Mouse (Mus musculus) brain, embryonic 18.5 days (tissue): Measurements from ENCODE around the gene Rpl18.

Experiments used
- DNase-seq: peaks from one replicate; pipeline ENCODE4 v3.0.0-alpha.2; 2012; ENCODE audit warnings: low read depth, low spot score

The Rpl18 gene

GRCm38 (mm10) chr7:45700301-45701015, 14.8 kb upstream of the Rpl18 start:
- no peak for DNase-seq

DNA sequence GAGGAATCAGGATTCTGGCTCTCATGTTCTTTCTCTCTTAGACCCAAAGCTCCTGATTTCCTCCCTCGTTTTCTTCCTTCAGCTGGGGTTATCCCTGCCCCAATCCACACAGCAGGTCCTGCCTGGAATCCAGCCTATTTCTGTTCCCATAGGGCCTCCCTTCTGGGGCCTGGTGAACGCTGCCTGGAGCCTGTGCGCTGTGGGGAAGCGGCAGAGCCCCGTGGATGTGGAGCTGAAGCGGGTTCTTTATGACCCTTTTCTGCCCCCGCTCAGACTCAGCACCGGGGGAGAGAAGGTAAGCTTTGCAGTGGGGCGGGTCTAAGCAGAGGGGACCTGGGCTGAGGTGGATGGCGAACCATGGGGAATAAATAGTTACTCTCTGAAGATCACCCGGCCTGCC, 14.2 kb upstream of the Rpl18 start:
- DNase-seq = no peak

- no peak for DNase-seq
Measured at GRCm38 (mm10) chr7:45701607-45702006, 13.7 kb upstream of the Rpl18 start.

GRCm38 (mm10) chr7:45702316-45702715, 12.9 kb upstream of the Rpl18 start:
- DNase-seq = no peak

DNA sequence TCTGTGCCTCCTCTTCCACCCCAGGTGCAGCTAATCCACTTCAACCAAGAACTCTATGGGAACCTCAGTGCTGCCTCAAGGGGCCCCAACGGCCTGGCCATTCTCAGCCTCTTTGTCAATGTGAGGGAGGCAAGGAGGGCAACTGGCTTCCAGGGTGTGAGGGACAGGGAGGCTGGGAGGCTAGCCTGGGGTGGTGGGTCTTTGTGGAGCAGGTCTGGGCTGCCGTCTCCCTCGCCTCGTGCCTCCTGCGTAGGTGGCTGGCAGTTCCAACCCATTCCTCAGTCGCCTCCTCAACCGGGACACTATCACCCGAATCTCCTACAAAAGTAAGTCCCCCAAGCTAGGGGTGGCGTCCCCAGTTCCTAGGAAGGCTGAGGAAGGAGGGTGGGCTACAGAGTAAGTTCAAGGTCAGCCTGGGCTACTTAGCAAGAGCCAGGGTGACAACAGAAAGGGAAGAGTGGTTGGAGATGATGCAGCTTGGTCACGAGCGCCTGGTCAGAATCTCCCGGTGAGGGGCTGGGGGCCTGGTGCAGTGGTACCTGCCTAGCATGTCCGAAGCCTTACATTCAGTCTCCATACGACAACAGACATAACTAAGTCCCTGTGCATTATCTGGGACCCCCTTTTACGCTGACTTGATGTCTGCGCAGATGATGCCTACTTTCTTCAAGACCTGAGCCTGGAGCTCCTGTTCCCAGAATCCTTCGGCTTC, 12.3 kb upstream of the Rpl18 start:
- no peak for DNase-seq

- no peak for DNase-seq
Measured at GRCm38 (mm10) chr7:45703521-45704033, 11.7 kb upstream of the Rpl18 start.

DNA sequence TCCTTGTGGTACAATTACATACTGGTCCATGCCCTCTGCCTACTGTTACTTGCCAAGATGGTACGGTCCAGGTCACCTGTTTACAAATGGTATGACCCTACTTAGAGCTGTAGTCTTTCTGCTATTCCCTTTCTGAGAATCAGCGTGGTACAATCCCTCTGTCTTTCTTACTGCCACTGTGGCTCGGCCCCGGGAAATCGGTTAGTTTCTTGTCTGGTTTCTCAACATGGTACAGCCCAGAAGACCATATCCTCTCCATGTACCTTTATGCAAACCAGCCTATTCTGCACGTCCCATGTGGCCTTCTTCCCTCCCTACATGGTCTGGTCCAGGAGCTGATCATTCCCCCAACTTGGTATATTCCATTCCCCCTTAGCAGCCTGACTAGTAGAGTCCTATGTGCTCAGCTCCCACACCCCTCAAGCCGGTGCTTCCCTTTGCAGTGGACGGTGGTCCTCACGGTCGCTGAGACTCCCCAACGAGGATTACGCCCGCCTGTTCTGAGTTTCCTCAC, 11.2 kb upstream of the Rpl18 start:
- DNase-seq = peak; percentile 82

DNA sequence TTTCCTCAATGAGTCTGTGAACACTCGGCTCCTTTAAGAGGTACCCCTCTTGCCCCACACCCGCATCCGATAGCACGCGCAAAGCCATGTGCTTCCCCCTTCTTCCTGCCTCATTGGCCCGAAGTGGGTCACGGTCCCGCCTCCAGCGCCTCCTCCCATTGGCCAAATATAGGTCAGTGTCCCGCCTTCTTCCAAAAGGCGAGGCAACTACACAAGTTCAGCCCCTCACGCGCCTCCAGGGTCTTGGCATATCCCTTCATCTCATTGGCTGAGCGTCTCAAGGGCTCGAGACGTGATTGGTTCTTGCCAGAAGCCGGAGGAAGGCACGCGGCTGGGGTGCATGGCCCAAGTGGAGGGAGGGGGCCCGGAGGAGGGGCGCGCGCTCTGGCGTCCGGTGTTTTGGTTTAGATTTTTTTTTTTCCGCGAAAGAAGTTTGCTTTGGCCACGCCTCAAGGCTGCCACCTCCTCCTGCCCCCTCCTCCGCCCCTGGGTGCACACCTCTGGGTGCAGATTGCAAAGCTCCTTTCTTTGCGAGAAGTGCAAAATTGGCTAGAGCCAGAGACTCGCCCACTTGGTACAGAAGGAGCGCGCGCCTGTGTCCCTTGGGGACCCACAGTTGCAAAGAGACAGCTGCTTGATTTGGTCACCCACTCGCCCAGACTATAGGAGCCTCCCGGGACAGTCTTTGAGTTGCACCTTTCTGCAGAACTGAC, 10.4 kb upstream of the Rpl18 start, which contains the start of gene Dbp:
Gene Dbp (plus strand): TSS at position 359 of the 713 bp plus-strand sequence.
- DNase-seq = peak; percentile 99

GRCm38 (mm10) chr7:45705443-45705864, 9.8 kb upstream of the Rpl18 start:
- no peak for DNase-seq

GRCm38 (mm10) chr7:45705873-45706281, 9.4 kb upstream of the Rpl18 start:
- DNase-seq = no peak

GRCm38 (mm10) chr7:45706721-45707241, 8.5 kb upstream of the Rpl18 start:
- DNase-seq = no peak

- DNase-seq = no peak
Measured at GRCm38 (mm10) chr7:45707375-45707967, 7.8 kb upstream of the Rpl18 start.

DNA sequence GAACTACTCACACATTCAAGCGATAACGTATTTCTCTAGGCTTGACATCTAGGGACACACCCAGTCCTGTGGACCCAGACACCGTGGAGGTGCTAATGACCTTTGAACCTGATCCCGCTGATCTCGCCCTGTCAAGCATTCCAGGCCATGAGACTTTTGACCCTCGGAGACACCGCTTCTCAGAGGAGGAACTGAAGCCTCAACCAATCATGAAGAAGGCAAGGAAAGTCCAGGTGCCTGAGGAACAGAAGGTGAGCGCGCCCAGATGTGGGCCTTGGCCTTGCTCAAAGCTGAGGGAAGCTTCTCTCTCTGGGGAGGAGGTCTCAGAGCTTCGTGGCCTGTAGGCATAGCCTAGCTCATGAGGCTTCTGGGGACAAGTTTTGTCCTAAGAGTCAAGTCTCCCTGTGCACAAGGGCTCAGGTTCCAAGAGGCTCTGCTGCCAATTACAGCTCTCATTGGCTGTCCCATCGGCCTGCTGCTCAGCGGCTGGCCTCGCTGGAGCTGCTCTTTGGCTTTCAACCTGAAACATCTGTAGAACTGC, 7.0 kb upstream of the Rpl18 start:
- no peak for DNase-seq

DNA sequence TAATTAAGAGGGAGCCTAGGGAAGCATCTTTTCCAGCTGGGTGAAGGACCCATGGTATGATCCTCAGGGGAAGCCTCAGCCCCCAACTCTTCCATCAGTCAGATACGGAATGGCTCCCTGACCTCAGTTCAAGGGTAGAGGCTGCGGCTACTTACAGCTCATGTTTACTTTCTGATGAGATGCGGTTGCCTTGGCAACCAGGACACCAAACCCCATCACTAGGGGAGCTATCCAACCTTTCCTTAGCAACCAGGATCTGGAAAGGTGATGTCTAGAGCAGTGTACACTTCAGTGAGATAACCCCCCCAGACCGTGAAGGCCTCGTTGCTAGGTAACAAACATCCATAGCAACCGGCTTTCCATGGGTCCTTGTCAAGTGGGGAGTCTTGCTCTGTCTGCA, 6.2 kb upstream of the Rpl18 start:
- DNase-seq = no peak

GRCm38 (mm10) chr7:45709677-45710355, 5.4 kb upstream of the Rpl18 start:
- DNase-seq = no peak

DNA sequence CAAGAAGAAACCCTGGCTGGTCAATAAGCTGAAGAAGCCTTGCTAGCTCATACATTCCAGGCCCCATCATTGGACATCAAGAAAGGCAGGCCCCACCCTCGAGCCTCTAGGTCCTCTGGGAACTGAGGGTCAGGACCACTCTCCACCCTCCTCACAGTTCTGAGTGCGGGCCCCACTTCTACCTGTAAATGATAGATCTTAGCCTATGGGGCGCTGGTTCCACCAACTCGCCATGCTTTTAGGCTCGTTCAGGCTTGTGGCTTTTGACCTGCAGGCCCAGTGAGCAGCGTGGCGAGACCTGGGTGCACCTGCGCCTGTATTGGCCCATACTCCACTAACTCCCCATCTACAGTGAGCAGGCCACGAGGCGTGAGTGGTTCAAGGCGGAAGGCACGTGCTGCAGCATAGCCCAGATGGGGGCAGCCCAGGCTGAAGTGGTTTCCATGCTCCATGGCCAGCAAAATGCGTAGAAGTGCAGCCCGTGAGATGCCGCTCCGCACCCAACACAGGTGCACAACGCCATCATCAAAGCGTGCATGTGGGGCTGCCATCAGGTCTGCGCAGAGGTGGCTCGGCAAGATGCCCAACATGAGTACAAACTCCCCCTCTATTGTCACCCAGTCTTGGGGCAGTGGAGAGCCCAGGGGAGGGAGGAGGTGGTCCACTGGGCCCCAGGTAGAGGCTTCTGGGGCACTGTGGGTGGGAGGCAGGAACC, 4.6 kb upstream of the Rpl18 start:
- DNase-seq = no peak

GRCm38 (mm10) chr7:45711316-45712021, 3.8 kb upstream of the Rpl18 start:
- DNase-seq = no peak

GRCm38 (mm10) chr7:45712022-45712757, 3.1 kb upstream of the Rpl18 start:
- no peak for DNase-seq

DNA sequence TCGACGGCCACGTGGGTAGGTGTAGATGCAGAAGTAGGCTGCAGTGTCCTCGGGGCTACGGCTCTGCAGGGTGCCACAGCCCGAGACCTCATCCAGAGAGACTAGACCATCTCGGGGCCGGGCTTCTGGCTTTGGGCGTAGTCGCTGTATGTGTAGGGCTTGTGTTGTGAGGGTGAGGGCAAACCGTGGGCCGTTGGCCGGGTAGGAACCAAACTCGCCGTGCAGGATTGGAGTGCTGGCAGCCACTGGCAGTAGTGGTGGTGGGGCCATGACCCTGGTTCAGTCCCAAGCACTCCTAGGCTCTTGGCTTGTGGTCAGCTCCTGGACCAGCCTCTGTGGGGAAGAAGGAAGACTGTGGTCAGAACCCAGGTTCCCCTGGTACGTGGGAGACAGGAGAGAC, 1.9 kb upstream of the Rpl18 start:
- no peak for DNase-seq
